Mouse (Mus musculus) heart, postnatal 0 days (tissue): ENCODE measurements around the gene Fmo5. TPM values are rescaled to one million over a fixed set of nuclear protein-coding genes. Genes with fewer than 3 reads are reported as not detected.

ENCODE experiments used
- ATAC-seq: fragments of 200-750 bp; cut with Nextera tagmentation; 2 replicates; pipeline ENCODE4 v1.8.0; 2017; ENCODE audit warnings: low read depth, moderate number of reproducible peaks, moderate library complexity; ENCODE audit not compliant: insufficient read depth
- DNase-seq: peaks from one replicate; pipeline ENCODE4 v3.0.0-alpha.2; 2016; ENCODE audit warnings: low spot score
- H3K27ac ChIP-seq: fragments of 300-500 bp; sonication (generic); 2 replicates; pipeline ENCODE4 v1.5.1; 2014; ENCODE audit warnings: low read depth, mild to moderate bottlenecking
- H3K27me3 ChIP-seq: fragments of 300-500 bp; sonication (generic); 2 replicates; pipeline ENCODE4 v1.6.1; 2014; ENCODE audit warnings: low read length, mixed read lengths; ENCODE audit not compliant: control insufficient read depth, insufficient read depth
- H3K36me3 ChIP-seq: fragments of 300-500 bp; sonication (generic); replicated peaks from 2 replicates; pipeline ENCODE4 v1.6.1; 2014; ENCODE audit warnings: low read length, mixed read lengths; ENCODE audit not compliant: control insufficient read depth, insufficient read depth
- H3K4me1 ChIP-seq: fragments of 300-500 bp; sonication (generic); 2 replicates; pipeline ENCODE4 v1.6.1; 2014; ENCODE audit warnings: antibody characterized with exemption; ENCODE audit not compliant: control insufficient read depth, insufficient read depth
- H3K4me2 ChIP-seq: fragments of 300-500 bp; sonication (generic); 2 replicates; pipeline ENCODE4 v1.6.1; 2014; ENCODE audit warnings: low read depth, mild to moderate bottlenecking, low read length, moderate library complexity
- H3K4me3 ChIP-seq: fragments of 300-500 bp; sonication (generic); 2 replicates; pipeline ENCODE4 v1.5.1; 2014; ENCODE audit warnings: low read depth, low read length
- H3K9ac ChIP-seq: fragments of 300-500 bp; sonication (generic); replicated peaks from 2 replicates; pipeline ENCODE4 v1.6.1; 2014; ENCODE audit warnings: low read depth, low read length, mixed read lengths
- H3K9me3 ChIP-seq: fragments of 300-500 bp; sonication (generic); replicated peaks from 2 replicates; pipeline ENCODE4 v1.6.1; 2016; ENCODE audit warnings: low read length; ENCODE audit not compliant: control insufficient read depth
- CTCF ChIP-seq: IDR thresholded peaks from 2 replicates; pipeline ENCODE4 v1.5.1; 2016; ENCODE audit warnings: antibody characterized with exemption, control low read depth, low read depth
- EP300 ChIP-seq: IDR thresholded peaks from 2 replicates; pipeline ENCODE4 v1.6.1; 2016; ENCODE audit warnings: antibody characterized with exemption, low read depth
- WGBS: fragments of 180-500 bp; shearing (Covaris S2); extraction: QIAGEN DNeasy Blood & Tissue Kit; methylation state at CpG from one replicate; pipeline ENCODE4 v1.1.7; 2014; 5-methylcytosine and 5-hydroxymethylcytosine counted together
- polyA plus RNA-seq: library from polyadenylated mRNA; unstranded; fragments of >200 nt; fragmentation: Nextera tagmentation; extraction: Ambion mirVana; gene quantifications from 2 replicates; pipeline ENCODE4 v1.2.1, GENCODE M21; 2015
- total RNA-seq: library from RNA; depleted of rRNA; stranded (reverse); fragments of >200 nt; gene quantifications from 2 replicates; pipeline ENCODE4 v1.2.3, GENCODE M21; 2014; ENCODE audit warnings: low replicate concordance

Gene Fmo5
- total and polyA plus RNA-seq, 2 experiments from 2014 or later: 4.6 to 19.2 TPM

DNA sequence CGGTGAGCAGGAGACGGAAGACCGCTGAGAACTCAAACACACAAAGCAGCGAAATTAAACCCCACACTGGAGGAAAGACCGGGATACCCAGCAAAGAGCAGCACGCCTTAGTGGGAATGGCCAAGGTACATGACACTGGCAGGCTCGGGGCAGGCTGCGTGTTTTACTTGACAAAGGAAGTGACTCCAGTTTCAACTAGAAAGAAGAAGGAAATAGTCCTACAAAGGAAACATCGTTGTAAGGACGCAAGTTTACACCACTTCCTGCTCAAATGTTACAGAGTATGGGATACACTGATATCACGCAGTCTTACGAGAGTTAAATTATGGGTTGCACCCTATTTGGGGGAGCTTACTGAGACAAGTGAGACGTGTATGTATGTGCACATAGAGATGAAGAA lies 34.5 kb upstream of the Fmo5 start:
- ATAC-seq: no peak

GRCm38 (mm10) chr3:97595066-97595465 lies 33.5 kb upstream of the Fmo5 start:
- Histone ChIP-seq H3K9ac (no peak overlapping the region), H3K27ac (no peak overlapping the region), H3K4me1 (no peaks in the 10 kb centered on the region), H3K36me3 (peaks cover 31% of the 10 kb centered on the region), H3K27me3 (no peaks in the 10 kb centered on the region), H3K9me3 (no peaks in the 10 kb centered on the region), H3K4me3 (no peak overlapping the region), H3K4me2 (no peak overlapping the region)
- 74% methylated on average over 6 of the region's 6 CpGs for WGBS
- TF ChIP-seq EP300 (no peak), CTCF (no peak)
- DNase-seq (no peak), ATAC-seq (no peak)

More for the DNA sequence above, 34.5 kb upstream of the Fmo5 start:
- Histone ChIP-seq H3K27ac (no peak overlapping the region), H3K4me1 (no peaks in the 10 kb centered on the region), H3K36me3 (peaks cover 40% of the 10 kb centered on the region), H3K4me2 (no peak overlapping the region), H3K9ac (no peak overlapping the region), H3K27me3 (no peaks in the 10 kb centered on the region), H3K9me3 (no peaks in the 10 kb centered on the region), H3K4me3 (no peak overlapping the region)
- TF ChIP-seq EP300: no peak
- TF ChIP-seq CTCF: no peak
- DNase-seq: no peak
- 77% methylated on average over 13 of the region's 13 CpGs for WGBS

DNA sequence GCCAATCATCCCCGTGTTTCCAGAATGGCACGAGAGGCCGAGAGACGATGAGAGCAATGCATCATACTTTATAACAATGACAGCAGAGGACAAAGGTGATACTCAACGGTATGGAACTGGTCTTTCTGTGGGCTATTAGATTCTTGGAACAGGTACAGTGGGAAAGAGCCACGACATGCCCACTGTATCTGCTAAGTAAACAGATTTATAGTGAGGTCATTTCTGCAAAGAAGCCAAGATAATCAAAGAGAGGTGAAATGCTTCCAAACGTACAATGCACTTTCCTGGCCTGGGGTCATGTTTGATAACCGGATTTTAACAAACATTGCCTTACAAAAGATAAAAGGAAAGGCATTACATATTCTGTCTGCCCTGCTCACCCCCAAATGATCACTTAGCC lies 31.8 kb upstream of the Fmo5 start:
- H3K27me3 ChIP-seq: no peaks in the 10 kb centered on the region
- WGBS: 63% methylated on average over 8 of the region's 8 CpGs

GRCm38 (mm10) chr3:97600050-97600832 lies 28.4 kb upstream of the Fmo5 start:
- no peak overlapping the region for H3K27ac ChIP-seq
- H3K9me3 ChIP-seq: no peaks in the 10 kb centered on the region
- DNase-seq (no peak), ATAC-seq (no peak)
- 78% methylated on average over 3 of the region's 3 CpGs for WGBS
- H3K9ac ChIP-seq: no peak overlapping the region
- TF ChIP-seq CTCF (no peak), EP300 (no peak)
- no peak overlapping the region for H3K4me3 ChIP-seq
- no peaks in the 10 kb centered on the region for H3K27me3 ChIP-seq
- H3K4me1 ChIP-seq: no peaks in the 10 kb centered on the region
- H3K36me3 ChIP-seq: peaks cover 23% of the 10 kb centered on the region
- no peak overlapping the region for H3K4me2 ChIP-seq

More for the DNA sequence above, 31.8 kb upstream of the Fmo5 start:
- Histone ChIP-seq H3K4me1 (no peaks in the 10 kb centered on the region), H3K9ac (no peak overlapping the region), H3K4me2 (no peak overlapping the region), H3K36me3 (peaks cover 26% of the 10 kb centered on the region), H3K4me3 (no peak overlapping the region), H3K9me3 (no peaks in the 10 kb centered on the region), H3K27ac (no peak overlapping the region)
- no peak for TF ChIP-seq EP300
- no peak for TF ChIP-seq CTCF
- DNase-seq: no peak
- ATAC-seq: no peak

- no peaks in the 10 kb centered on the region for H3K36me3 ChIP-seq
- peaks cover 3% of the 10 kb centered on the region; the same call in 1 of the 2 replicates for H3K4me1 ChIP-seq
- TF ChIP-seq EP300 (no peak), CTCF (peak; percentile 36)
- peak; percentile 10 for DNase-seq
- WGBS: 4% methylated on average over 20 of the region's 20 CpGs
- peak overlapping the region; percentile 74 for H3K9ac ChIP-seq
- peak overlapping the region; percentile 85 for H3K4me3 ChIP-seq
- peak; percentile 12; the same call in 1 of the 2 replicates for ATAC-seq
- H3K27ac ChIP-seq: peak overlapping the region; percentile 87
- H3K27me3 ChIP-seq: no peaks in the 10 kb centered on the region
- peak overlapping the region; percentile 92 for H3K4me2 ChIP-seq
- H3K9me3 ChIP-seq: no peaks in the 10 kb centered on the region
Observed at GRCm38 (mm10) chr3:97609201-97609844, 19.3 kb upstream of the Fmo5 start.
